Mouse (Mus musculus): ENCODE measurements around the gene Xrra1. TPM values are rescaled to one million over a fixed set of nuclear protein-coding genes. Genes with fewer than 3 reads are reported as not detected.
"Not testable (repeated sequence)": the region's sequence is repeated elsewhere in the genome, so short reads cannot be mapped to it uniquely, and the experiment has no call there.

Gene Xrra1
- polyA plus RNA-seq, 1 experiment from 2014 or later: 0.37 TPM

DNA sequence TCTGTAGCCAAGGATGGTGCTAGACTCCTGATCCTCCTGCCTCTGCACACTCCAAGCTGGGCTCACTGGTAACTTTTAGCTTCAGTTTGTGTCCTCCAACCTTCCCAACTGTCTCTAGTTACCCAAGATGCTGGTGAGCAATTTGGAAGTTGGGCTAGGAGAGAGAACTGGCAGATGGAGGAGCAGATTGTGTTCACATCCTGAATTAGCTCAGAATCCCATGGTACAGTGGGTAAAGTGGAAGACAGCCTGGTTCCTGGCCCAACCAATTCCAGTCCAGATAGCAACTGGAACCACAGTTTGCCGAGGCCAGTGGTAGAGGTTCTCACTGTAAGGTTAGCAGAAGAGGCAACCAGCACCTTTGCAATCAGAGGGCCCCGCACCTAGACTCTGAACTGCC, 60.2 kb downstream of the Xrra1 start:
- no peak overlapping the region for H3K4me2 ChIP-seq
- 90% methylated on average over 2 of the region's 2 CpGs for WGBS
- H3K4me3 ChIP-seq: no peak overlapping the region
- H3K36me3 ChIP-seq: peaks cover 22% of the 10 kb centered on the region
- H3K27me3 ChIP-seq (replicated peaks): peaks cover 40% of the 10 kb centered on the region
- no peak overlapping the region for H3K27ac ChIP-seq (ENCODE audit: poor library complexity, severe bottlenecking)
- H3K9ac ChIP-seq: no peak overlapping the region
- H3K4me1 ChIP-seq (replicated peaks): peaks cover 17% of the 10 kb centered on the region
- no peaks in the 10 kb centered on the region for H3K9me3 ChIP-seq (replicated peaks)
- ATAC-seq (ENCODE audit: insufficient number of reproducible peaks, low FRiP score): no peak

DNA sequence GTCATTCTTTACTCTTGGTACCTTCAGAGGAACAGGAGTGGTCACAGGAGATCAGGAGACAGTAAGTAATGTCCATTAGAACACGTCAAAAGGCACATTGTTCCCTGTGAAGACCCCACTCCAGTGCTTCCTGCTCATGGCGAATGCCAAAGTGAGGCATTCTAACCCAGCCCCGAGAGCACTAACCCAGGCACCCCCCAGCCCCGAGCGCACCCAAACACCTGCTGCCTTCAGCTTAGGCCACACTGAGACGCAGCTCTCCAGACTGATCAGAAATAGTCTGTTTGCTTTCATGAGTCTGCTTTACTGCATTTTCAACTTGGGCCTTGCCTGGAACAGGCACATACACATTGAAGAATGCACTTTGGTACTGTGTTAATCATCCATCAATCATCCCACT, 61.1 kb downstream of the Xrra1 start:
- Histone ChIP-seq H3K4me3 (no peak overlapping the region), H3K36me3 (peaks cover 30% of the 10 kb centered on the region), H3K27me3 (replicated peaks) (peaks cover 33% of the 10 kb centered on the region), H3K9ac (no peak overlapping the region), H3K9me3 (replicated peaks) (no peaks in the 10 kb centered on the region), H3K4me1 (replicated peaks) (peaks cover 17% of the 10 kb centered on the region), H3K4me2 (no peak overlapping the region), H3K27ac (ENCODE audit: poor library complexity, severe bottlenecking) (no peak overlapping the region)
- WGBS: 93% methylated on average over 6 of the region's 6 CpGs
- ATAC-seq (ENCODE audit: insufficient number of reproducible peaks, low FRiP score): no peak

DNA sequence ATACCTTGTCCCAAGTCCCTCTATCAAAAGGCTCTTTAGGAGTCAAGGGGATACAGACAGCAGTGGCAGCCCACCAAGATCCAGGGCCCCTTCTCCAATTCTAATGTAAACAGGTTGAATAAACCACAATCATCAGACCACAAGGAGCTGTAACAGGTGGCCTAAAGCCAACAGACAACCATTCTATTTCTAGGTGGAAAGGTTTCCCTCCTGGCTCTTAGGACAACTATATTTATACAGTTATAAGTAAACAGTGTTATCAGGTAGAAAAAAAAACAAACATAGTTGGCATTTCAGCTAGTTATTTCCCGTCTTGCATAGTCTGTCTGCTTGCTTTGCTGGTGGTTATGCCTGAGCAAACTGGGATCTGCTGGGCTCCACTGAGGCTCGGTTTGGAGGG, 61.5 kb downstream of the Xrra1 start:
- Histone ChIP-seq H3K27ac (ENCODE audit: poor library complexity, severe bottlenecking) (no peak overlapping the region), H3K4me2 (no peak overlapping the region), H3K9me3 (replicated peaks) (no peaks in the 10 kb centered on the region), H3K4me3 (no peak overlapping the region), H3K9ac (no peak overlapping the region), H3K36me3 (peaks cover 34% of the 10 kb centered on the region), H3K4me1 (replicated peaks) (peaks cover 17% of the 10 kb centered on the region), H3K27me3 (replicated peaks) (peaks cover 32% of the 10 kb centered on the region)
- no peak for ATAC-seq (ENCODE audit: insufficient number of reproducible peaks, low FRiP score)
- WGBS: 61% methylated on average over 2 of the region's 2 CpGs

DNA sequence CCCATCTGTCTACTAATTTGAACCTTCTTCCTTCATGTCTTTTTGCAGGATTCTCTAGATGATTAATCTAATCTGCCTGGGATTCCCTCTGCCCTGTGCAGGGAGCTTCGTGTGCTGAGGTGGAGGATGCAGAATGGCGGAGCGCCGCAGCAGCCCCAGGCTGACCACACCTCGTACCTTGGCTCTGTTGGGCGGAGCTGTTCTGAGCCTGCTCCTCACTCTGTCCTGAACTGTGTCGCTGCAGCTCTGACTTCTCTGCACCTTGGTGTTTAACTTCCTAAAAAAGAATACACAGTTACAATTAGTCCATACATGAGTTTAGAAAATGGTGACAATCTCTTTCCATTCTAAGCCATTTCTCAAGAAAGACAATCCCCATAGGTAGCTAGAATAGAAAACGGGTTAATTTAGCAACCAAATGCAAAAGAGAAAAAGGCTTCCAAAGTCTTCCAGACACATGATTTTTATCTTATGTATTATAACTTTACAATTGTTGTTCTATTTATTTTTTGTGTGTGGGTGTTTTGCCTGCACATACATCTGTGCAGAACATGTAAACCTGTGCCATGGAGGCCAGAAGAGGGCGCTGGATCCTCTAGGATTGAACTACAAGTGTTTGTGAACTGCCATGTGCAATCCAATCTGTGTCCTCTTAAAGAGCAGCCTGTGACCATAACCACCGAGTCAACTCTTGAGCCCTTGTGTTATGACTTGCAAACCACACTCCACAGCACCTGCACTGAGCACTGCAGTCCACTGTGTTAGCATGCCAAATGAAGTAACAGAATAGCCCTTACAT, 68.2 kb downstream of the Xrra1 start:
- peaks cover 71% of the 10 kb centered on the region for H3K36me3 ChIP-seq
- WGBS: 79% methylated on average over 10 of the region's 10 CpGs

DNA sequence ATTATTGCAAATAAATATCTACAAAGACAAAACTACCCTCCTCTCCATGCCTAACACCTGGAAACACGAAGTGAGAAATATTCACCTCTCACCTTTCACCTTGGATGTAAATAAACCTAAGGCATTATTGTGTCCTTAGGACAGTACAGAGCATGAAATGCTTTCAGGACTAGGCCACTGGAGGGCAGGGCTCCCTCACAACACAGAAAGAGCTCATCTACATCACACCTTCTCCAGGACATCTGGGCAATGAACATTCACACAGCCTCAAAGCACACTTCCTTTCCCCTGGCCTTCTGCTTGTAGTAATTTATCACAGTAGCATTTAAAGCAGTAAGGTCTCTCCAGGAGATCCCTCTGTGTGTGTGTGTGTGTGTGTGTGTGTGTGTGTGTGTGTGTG, 76.8 kb downstream of the Xrra1 start:
- no peaks in the 10 kb centered on the region for H3K4me1 ChIP-seq (replicated peaks)
- no peak overlapping the region for H3K27ac ChIP-seq (ENCODE audit: poor library complexity, severe bottlenecking)
- no peak overlapping the region for H3K9ac ChIP-seq
- H3K4me2 ChIP-seq: no peak overlapping the region
- H3K9me3 ChIP-seq (replicated peaks): no peaks in the 10 kb centered on the region
- no peak for ATAC-seq (ENCODE audit: insufficient number of reproducible peaks, low FRiP score)
- no peaks in the 10 kb centered on the region for H3K27me3 ChIP-seq (replicated peaks)
- WGBS: 84% methylated on average over 1 of the region's 1 CpGs
- H3K4me3 ChIP-seq: no peak overlapping the region
- peaks cover 58% of the 10 kb centered on the region for H3K36me3 ChIP-seq

More for the DNA sequence above, 68.2 kb downstream of the Xrra1 start:
- H3K27me3 ChIP-seq (replicated peaks): no peaks in the 10 kb centered on the region
- no peak for ATAC-seq (ENCODE audit: insufficient number of reproducible peaks, low FRiP score)
- no peak overlapping the region for H3K27ac ChIP-seq (ENCODE audit: poor library complexity, severe bottlenecking)
- H3K4me2 ChIP-seq: no peak overlapping the region
- H3K9me3 ChIP-seq (replicated peaks): no peaks in the 10 kb centered on the region
- H3K4me1 ChIP-seq (replicated peaks): no peaks in the 10 kb centered on the region
- no peak overlapping the region for H3K9ac ChIP-seq
- no peak overlapping the region for H3K4me3 ChIP-seq

DNA sequence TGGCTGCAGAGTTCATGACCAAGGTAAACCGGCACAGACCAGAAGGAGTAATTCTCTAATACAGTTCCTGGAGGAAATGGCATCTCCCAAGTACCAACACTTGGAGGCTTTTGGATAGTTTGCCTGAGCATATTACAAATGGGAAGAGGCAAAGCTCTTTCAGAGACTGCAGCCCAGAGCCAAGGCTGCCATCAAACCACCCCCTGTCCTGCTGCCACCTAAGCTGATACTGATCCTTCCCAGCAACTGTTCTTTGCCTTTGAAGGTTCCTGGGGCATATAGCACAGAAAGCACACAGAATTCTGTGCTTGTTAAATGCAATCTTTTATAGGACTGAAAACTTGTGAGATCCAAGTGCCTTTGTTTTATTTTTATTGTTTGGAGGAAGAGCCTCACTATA, 81.8 kb downstream of the Xrra1 start:
- peaks cover 65% of the 10 kb centered on the region for H3K36me3 ChIP-seq
- ATAC-seq (ENCODE audit: insufficient number of reproducible peaks, low FRiP score): no peak
- WGBS: 100% methylated on average over 1 of the region's 1 CpGs
- no peaks in the 10 kb centered on the region for H3K4me1 ChIP-seq (replicated peaks)
- H3K27ac ChIP-seq (ENCODE audit: poor library complexity, severe bottlenecking): no peak overlapping the region
- no peaks in the 10 kb centered on the region for H3K27me3 ChIP-seq (replicated peaks)
- H3K9ac ChIP-seq: no peak overlapping the region
- H3K4me3 ChIP-seq: no peak overlapping the region
- H3K4me2 ChIP-seq: no peak overlapping the region
- 0 out of 2 replicates have a peak, but pooled peaks cover 3% of the 10 kb centered on the region for H3K9me3 ChIP-seq (replicated peaks)

DNA sequence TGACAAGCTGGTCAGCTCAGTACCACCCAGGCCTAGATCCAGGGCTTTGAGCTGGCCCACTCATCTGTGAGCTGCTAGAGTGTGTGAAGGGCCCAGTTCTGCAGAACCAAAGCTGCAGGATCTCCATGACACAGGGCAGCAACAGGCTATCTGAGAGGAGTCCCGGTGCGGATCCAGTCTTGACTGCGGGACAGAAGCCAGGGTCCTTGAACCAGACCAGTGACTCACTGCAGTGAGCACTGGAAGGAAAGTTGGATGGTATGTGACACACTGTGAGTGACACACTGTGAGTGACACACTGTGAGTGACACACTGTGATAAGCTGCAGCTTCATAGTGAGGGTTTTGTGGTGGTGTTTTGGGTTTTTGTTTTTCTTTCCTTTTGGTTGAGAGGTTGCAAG, 85.6 kb downstream of the Xrra1 start:
- Histone ChIP-seq H3K9ac (no peak overlapping the region), H3K4me1 (replicated peaks) (no peaks in the 10 kb centered on the region), H3K4me3 (no peak overlapping the region), H3K4me2 (no peak overlapping the region), H3K9me3 (replicated peaks) (peaks cover 7% of the 10 kb centered on the region; the same call in 1 of the 2 replicates), H3K27me3 (replicated peaks) (no peaks in the 10 kb centered on the region), H3K27ac (ENCODE audit: poor library complexity, severe bottlenecking) (no peak overlapping the region), H3K36me3 (peaks cover 79% of the 10 kb centered on the region)
- 89% methylated on average over 3 of the region's 3 CpGs for WGBS
- ATAC-seq (ENCODE audit: insufficient number of reproducible peaks, low FRiP score): no peak

DNA sequence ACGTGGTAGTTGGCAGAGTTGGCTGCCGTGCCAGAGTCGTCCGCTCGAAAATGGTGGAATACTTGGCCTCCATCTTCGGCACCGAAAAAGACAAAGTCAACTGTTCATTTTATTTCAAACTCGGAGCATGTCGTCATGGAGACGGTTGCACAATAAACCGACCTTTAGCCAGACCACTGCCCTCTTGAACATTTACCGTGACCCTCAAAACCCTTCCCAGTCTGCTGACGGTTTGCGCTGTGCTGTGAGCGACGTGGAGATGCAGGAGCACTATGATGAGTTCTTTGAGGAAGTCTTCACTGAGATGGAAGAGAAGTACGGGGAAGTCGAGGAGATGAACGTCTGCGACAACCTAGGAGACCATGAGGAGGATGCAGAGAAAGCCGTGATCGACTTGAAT, 86.1 kb downstream of the Xrra1 start:
- not testable (repeated sequence) for H3K9me3 ChIP-seq (replicated peaks); H3K27me3 ChIP-seq (replicated peaks); H3K9ac ChIP-seq; H3K4me2 ChIP-seq; ATAC-seq (ENCODE audit: insufficient number of reproducible peaks, low FRiP score); H3K4me3 ChIP-seq; H3K4me1 ChIP-seq (replicated peaks); H3K27ac ChIP-seq (ENCODE audit: poor library complexity, severe bottlenecking)
- 93% methylated on average over 22 of the region's 22 CpGs for WGBS
- peaks cover 77% of the 10 kb centered on the region for H3K36me3 ChIP-seq

DNA sequence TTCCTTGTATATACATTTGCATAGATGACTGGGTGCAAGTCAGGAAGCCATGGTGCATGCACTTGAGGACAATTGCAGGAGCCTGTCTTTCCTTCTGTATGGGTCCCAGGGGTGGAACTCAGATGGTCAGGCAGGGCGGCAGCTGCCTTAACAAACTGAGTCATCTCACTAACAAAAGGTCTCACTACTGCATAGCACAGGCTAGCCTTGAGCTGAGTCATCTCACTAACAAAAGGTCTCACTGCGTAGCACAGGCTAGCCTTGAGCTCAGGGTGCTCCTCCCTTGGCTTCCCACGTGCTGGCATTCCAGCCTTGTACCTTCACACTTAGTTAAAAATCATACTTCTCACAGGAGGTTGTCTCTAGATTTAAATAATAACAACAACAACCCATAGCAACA, 87.0 kb downstream of the Xrra1 start:
- no peak for ATAC-seq (ENCODE audit: insufficient number of reproducible peaks, low FRiP score)
- Histone ChIP-seq H3K27me3 (replicated peaks) (no peaks in the 10 kb centered on the region), H3K4me2 (no peak overlapping the region), H3K4me3 (no peak overlapping the region), H3K27ac (ENCODE audit: poor library complexity, severe bottlenecking) (no peak overlapping the region), H3K9me3 (replicated peaks) (peaks cover 7% of the 10 kb centered on the region; the same call in 1 of the 2 replicates), H3K36me3 (peaks cover 68% of the 10 kb centered on the region), H3K4me1 (replicated peaks) (no peaks in the 10 kb centered on the region), H3K9ac (no peak overlapping the region)
- WGBS: 91% methylated on average over 3 of the region's 3 CpGs

DNA sequence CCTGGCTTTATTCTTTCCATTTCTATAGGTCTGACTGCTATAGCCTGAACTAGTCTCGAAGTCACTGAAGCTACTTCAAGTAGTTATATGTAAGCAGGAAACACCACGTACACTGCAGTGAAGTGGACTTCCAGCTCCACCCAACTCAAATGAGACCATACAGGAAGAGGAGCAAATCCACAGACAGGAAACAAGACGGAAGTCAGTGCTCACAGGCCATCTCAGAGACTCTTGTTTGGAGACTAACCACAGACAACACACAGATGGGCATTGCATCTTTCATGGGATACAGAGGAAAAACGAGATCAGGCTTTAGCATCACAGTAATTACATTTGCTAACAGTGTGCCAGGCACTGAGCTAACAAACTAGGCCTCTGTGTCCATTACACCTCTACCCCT, 87.4 kb downstream of the Xrra1 start:
- Histone ChIP-seq H3K4me1 (replicated peaks) (no peaks in the 10 kb centered on the region), H3K36me3 (peaks cover 65% of the 10 kb centered on the region), H3K4me3 (no peak overlapping the region), H3K9ac (no peak overlapping the region), H3K27me3 (replicated peaks) (no peaks in the 10 kb centered on the region), H3K27ac (ENCODE audit: poor library complexity, severe bottlenecking) (no peak overlapping the region), H3K4me2 (no peak overlapping the region), H3K9me3 (replicated peaks) (peaks cover 7% of the 10 kb centered on the region; the same call in 1 of the 2 replicates)
- no peak for ATAC-seq (ENCODE audit: insufficient number of reproducible peaks, low FRiP score)
- WGBS: 83% methylated on average over 4 of the region's 4 CpGs

DNA sequence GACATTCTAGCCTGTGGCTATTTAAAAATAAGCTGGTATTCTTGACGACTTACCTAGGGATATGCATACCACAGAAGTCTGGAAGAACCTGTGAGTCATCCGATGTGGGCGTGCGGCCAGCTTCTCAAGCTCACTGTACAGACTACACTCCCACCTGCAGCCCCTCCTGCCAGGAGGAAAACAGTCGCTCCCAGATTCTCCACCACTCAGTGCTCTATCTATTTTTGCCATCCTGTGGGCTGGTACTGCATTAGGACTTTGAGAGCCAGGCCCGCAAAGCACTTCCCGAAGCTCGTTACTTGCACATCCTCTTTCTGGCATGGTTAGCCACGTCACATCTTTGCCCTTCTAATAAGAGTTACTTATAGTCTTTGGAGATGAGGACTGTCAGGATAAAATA, 88.4 kb downstream of the Xrra1 start:
- Histone ChIP-seq H3K9ac (no peak overlapping the region), H3K4me1 (replicated peaks) (no peaks in the 10 kb centered on the region), H3K4me3 (no peak overlapping the region), H3K9me3 (replicated peaks) (peaks cover 7% of the 10 kb centered on the region; the same call in 1 of the 2 replicates), H3K4me2 (no peak overlapping the region), H3K27ac (ENCODE audit: poor library complexity, severe bottlenecking) (no peak overlapping the region), H3K27me3 (replicated peaks) (no peaks in the 10 kb centered on the region), H3K36me3 (peaks cover 65% of the 10 kb centered on the region)
- ATAC-seq (ENCODE audit: insufficient number of reproducible peaks, low FRiP score): no peak
- 76% methylated on average over 9 of the region's 9 CpGs for WGBS
